Mouse (Mus musculus): ENCODE measurements around the gene Nt5c.
"Not testable (repeated sequence)": the region's sequence is repeated elsewhere in the genome, so short reads cannot be mapped to it uniquely, and the experiment has no call there.

DNA sequence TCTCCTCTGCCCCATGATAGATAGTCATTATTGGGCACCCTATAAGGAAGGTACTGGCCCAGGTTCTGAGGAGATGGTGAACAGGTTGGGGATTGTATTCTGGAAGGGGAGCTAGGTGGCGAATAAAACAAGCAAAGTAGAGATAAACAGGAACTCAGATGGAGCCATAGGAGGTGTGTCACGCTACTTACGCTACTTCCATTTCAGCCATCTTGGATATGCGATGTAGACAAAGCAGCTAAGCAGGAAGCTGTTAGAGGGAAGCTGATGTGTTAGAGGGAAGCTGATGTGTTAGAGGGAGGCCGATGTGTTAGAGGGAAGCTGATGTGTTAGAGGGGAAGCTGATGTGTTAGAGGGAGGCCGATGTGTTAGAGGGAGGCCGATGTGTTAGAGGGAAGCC is 14.3 kb downstream of the Nt5c start:
- TF ChIP-seq CHD2 (IDR thresholded peaks at IDR 0.05; ENCODE audit: low read depth, low read length); ZC3H11A (IDR thresholded peaks at IDR 0.05; ENCODE audit: borderline replicate concordance, low read depth, low read length): not testable (repeated sequence)

All from ES-E14 (cell line).